Mouse (Mus musculus): ENCODE measurements around the gene Cpd.

DNA sequence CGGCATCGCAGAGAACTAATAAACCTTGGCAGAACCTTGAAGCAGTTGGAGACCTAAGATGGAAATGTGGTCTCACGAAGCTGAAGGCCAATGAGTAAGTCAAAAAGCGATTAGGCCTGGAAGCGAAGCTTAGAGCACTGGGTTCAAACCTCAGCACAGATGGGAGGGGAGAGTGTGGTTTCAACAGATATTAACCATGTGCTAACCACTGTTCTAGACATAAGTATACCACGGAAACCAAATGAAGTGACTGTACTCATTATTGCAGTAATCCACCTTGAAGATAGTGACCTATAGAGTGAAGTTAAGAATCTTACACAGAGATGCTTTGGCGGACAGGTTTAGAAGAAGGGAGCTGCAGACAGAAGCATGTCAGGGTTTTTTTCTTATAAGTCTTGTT lies 44.4 kb upstream of the Cpd start:
- TF ChIP-seq POLR2A (IDR thresholded peaks at IDR 0.05; ENCODE audit: borderline replicate concordance, control insufficient read depth, low read depth, low read length) (no peak), CTCF (IDR thresholded peaks at IDR 0.05; ENCODE audit: control insufficient read depth, insufficient read depth, low read length) (no peak)
